Mouse (Mus musculus) erythroblast, embryonic 14.5 days (primary cell): ENCODE results near the gene Ttll10. TPM values are rescaled to one million over a fixed set of nuclear protein-coding genes. Genes with fewer than 3 reads are reported as not detected.
A peak's percentile ranks its signal among the peaks of the same experiment; 100 is the strongest.

Experiments
- H3K27me3 ChIP-seq: 2 replicates; pipeline ENCODE4 v1.6.1; 2012; ENCODE audit warnings: inconsistent platforms; ENCODE audit not compliant: control insufficient read depth
- H3K36me3 ChIP-seq: 2 replicates; pipeline ENCODE4 v1.6.1; 2012; ENCODE audit warnings: mild to moderate bottlenecking, inconsistent platforms; ENCODE audit not compliant: control insufficient read depth
- H3K4me1 ChIP-seq: 2 replicates; pipeline ENCODE4 v1.6.1; 2012; ENCODE audit warnings: inconsistent platforms; ENCODE audit not compliant: control insufficient read depth
- H3K4me3 ChIP-seq: replicated peaks from 2 replicates; pipeline ENCODE3; 2012; ENCODE audit warnings: moderate library complexity, mild to moderate bottlenecking, inconsistent platforms
- H3K9me3 ChIP-seq: 2 replicates; pipeline ENCODE4 v1.6.1; 2012; ENCODE audit warnings: low read length, inconsistent platforms, mixed read lengths; ENCODE audit not compliant: control insufficient read depth
- GATA1 ChIP-seq: IDR thresholded peaks from 2 replicates; pipeline ENCODE4 v1.6.1; 2012; ENCODE audit warnings: low read length, inconsistent platforms, mixed read lengths
- TAL1 ChIP-seq: IDR thresholded peaks from 3 replicates; pipeline ENCODE4 v1.6.1; 2012; ENCODE audit warnings: low read length, inconsistent platforms, mixed read lengths
- polyA plus RNA-seq: library from polyadenylated mRNA; stranded (reverse); fragments of >175 nt; gene quantifications from 2 replicates; pipeline ENCODE4 v1.2.3, GENCODE M21; 2012

The Ttll10 gene
- polyA plus RNA-seq, 1 experiment = not detected

- H3K36me3 ChIP-seq = peaks cover 7% of the 10 kb centered on the region
- no peak overlapping the region for H3K4me3 ChIP-seq
- no peaks in the 10 kb centered on the region for H3K9me3 ChIP-seq
- TF ChIP-seq TAL1 = no peak
- no peak for TF ChIP-seq GATA1
- H3K4me1 ChIP-seq = peaks cover 4% of the 10 kb centered on the region
- no peaks in the 10 kb centered on the region for H3K27me3 ChIP-seq
Observed at GRCm38 (mm10) chr4:156021381-156021780, 37.8 kb downstream of the Ttll10 start.

DNA sequence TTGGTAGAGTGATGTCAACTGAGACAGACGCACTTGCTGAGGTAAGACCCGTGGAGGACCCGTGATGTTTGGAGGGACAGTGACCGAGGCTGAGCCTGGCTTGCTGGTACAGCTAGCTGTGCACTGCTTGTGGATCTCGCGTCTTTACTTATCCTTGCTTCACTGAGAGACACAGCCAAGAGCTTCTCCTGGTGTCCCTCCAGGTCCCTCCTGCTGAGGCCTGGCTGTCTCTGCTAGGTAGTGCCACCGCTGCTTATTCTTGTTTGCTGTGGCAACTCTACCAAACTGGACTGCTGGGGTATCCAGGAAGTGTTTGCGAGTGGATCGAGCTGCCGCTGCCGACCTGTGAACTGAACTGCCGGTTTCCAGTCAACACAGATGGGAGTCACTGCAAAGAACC lies 39.4 kb downstream of the Ttll10 start:
- TF ChIP-seq TAL1 = no peak
- TF ChIP-seq GATA1 = no peak

GRCm38 (mm10) chr4:156014436-156014835 lies 44.8 kb downstream of the Ttll10 start:
- Histone ChIP-seq H3K4me3 (no peak overlapping the region), H3K36me3 (peaks cover 74% of the 10 kb centered on the region), H3K9me3 (no peaks in the 10 kb centered on the region), H3K4me1 (no peaks in the 10 kb centered on the region), H3K27me3 (no peaks in the 10 kb centered on the region)
- TF ChIP-seq TAL1 (no peak), GATA1 (no peak)

More for the DNA sequence above, 39.4 kb downstream of the Ttll10 start:
- no peak overlapping the region for H3K4me3 ChIP-seq
- H3K4me1 ChIP-seq = peaks cover 4% of the 10 kb centered on the region
- H3K27me3 ChIP-seq = no peaks in the 10 kb centered on the region
- H3K9me3 ChIP-seq = no peaks in the 10 kb centered on the region
- peaks cover 23% of the 10 kb centered on the region for H3K36me3 ChIP-seq

DNA sequence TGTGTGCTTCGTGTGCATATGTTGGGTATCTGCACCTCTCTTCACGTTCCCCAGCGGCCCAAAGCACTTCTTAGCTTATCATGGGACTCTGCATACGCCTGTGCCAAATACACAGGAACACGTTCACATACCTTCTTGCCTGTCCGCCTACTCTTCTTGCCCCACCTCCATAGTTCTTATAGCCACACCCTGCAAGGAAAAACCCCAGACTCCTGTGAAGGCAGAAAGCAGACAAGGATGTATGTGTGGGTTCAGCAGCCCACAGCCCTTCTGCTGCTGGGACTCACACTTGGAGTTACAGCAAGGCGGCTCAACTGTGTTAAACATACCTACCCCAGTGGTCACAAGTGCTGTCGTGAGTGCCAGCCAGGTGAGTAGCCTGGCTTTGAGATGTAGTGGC lies 45.6 kb downstream of the Ttll10 start, which contains the start of gene Tnfrsf4:
Tnfrsf4 (plus strand) TSS at position 207 of the 400 bp plus-strand sequence.
- Histone ChIP-seq H3K9me3 (no peaks in the 10 kb centered on the region), H3K36me3 (peaks cover 82% of the 10 kb centered on the region), H3K4me1 (no peaks in the 10 kb centered on the region), H3K4me3 (no peak within 1 kb of the TSS), H3K27me3 (no peaks in the 10 kb centered on the region)
- TF ChIP-seq GATA1 (no peak), TAL1 (no peak)

DNA sequence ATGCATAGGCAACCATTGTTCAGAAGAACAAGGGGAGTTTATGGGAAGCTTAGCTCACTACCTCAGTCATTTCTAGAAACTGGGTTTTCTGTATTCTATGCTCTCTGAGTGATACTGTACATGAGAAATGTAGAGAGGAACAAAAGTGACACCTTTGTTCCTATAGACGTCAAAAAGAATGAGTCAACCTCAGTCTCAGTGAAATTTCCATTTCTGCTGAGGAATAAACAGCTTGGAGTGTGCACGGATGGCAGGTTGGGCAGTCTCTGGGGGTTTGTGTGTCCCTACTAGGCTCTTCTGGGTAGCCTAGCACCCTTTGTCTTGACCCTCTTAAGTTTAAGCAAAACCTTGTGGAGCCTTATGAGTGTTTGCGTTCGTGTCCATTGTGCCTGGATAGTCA lies 50.8 kb downstream of the Ttll10 start:
- TF ChIP-seq TAL1 (no peak), GATA1 (no peak)
- H3K27me3 ChIP-seq = no peaks in the 10 kb centered on the region
- H3K4me3 ChIP-seq = no peak overlapping the region

GRCm38 (mm10) chr4:156004109-156004508 lies 55.1 kb downstream of the Ttll10 start:
- Histone ChIP-seq H3K36me3 (peaks cover 93% of the 10 kb centered on the region), H3K27me3 (no peaks in the 10 kb centered on the region), H3K4me1 (no peaks in the 10 kb centered on the region), H3K9me3 (no peaks in the 10 kb centered on the region), H3K4me3 (no peak overlapping the region)
- TF ChIP-seq TAL1 = no peak
- no peak for TF ChIP-seq GATA1

More for the DNA sequence above, 50.8 kb downstream of the Ttll10 start:
- H3K36me3 ChIP-seq = peaks cover 95% of the 10 kb centered on the region
- H3K4me1 ChIP-seq = no peaks in the 10 kb centered on the region
- no peaks in the 10 kb centered on the region for H3K9me3 ChIP-seq

DNA sequence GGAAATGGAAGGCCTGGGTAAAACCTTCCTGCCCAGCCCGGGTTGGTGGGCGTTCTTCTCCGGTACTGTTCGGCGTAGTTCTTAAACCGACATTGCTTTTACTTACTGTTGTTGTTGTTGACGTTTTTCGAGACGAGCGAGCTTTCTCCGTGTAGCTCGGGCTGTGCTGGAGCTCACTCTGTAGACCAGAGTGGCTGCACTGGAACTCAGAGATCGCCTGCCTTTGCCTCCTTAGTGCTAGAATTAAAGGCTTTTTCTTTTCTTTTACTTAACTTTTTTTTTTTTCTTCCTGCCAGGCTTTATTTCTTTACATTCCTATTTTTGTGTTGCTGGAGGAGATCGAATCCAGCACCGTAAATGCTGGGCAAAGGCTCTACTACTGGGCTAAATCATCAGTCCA lies 65.6 kb downstream of the Ttll10 start:
- TF ChIP-seq TAL1 (no peak), GATA1 (no peak)
- Histone ChIP-seq H3K4me1 (peaks cover 67% of the 10 kb centered on the region), H3K9me3 (no peaks in the 10 kb centered on the region), H3K36me3 (peaks cover 40% of the 10 kb centered on the region), H3K27me3 (no peaks in the 10 kb centered on the region), H3K4me3 (peak overlapping the region; percentile 78)

- H3K4me1 ChIP-seq = peaks cover 72% of the 10 kb centered on the region
- no peaks in the 10 kb centered on the region for H3K9me3 ChIP-seq
- peak overlapping the region; percentile 78 for H3K4me3 ChIP-seq
- H3K36me3 ChIP-seq = peaks cover 34% of the 10 kb centered on the region
- TF ChIP-seq GATA1 (no peak), TAL1 (no peak)
- H3K27me3 ChIP-seq = no peaks in the 10 kb centered on the region
Observed at GRCm38 (mm10) chr4:155992906-155993547, 66.2 kb downstream of the Ttll10 start.

- TF ChIP-seq GATA1 (no peak), TAL1 (no peak)
- no peaks in the 10 kb centered on the region for H3K27me3 ChIP-seq
- H3K4me1 ChIP-seq = peaks cover 73% of the 10 kb centered on the region
- peak within 1 kb of the TSS; percentile 78 for H3K4me3 ChIP-seq
- H3K9me3 ChIP-seq = no peaks in the 10 kb centered on the region
- peaks cover 27% of the 10 kb centered on the region for H3K36me3 ChIP-seq
Observed at GRCm38 (mm10) chr4:155992241-155992905, 66.8 kb downstream of the Ttll10 start, which contains the start of the genes B3galt6 and Sdf4. TSS of gene B3galt6 (minus strand) at chr4:155992649. TSS of gene Sdf4 (plus strand) at chr4:155992872.
